Mouse (Mus musculus) left cerebral cortex, postnatal 4 days (tissue): ENCODE data around the gene Cd83. TPM values are rescaled to one million over a fixed set of nuclear protein-coding genes. Genes with fewer than 3 reads are reported as not detected.

Experiments
- total RNA-seq, 2 experiments: library from RNA; stranded (reverse); gene quantifications; 2 replicates each; pipeline ENCODE4 v1.2.3; 2021

Cd83 gene
- total RNA-seq, 2 experiments from 2014 or later: 6.7 to 7.6 TPM

Other genes with a start within 250 kb of the Cd83 start
- 1 to 10 TPM; 7.0 to 7.9 TPM for gene Mcur1, start 224.6 kb upstream of the Cd83 start, total RNA-seq
- 10 to 100 TPM; 20.1 to 20.8 TPM for gene Rnf182, start 169.1 kb upstream of the Cd83 start, total RNA-seq